Mouse (Mus musculus) CD4-positive helper T cell, adult 2 months (primary cell): Measurements from ENCODE around the gene Atrx.

ENCODE experiments used
- DNase-seq: peaks from one replicate; pipeline ENCODE4 v3.0.0-alpha.2; 2012; ENCODE audit warnings: low read depth, missing footprints, low spot score

Atrx gene

GRCm38 (mm10) chrX:105767932-105768331 is 161.3 kb downstream of the Atrx start:
- no peak for DNase-seq

GRCm38 (mm10) chrX:105767177-105767764 is 161.9 kb downstream of the Atrx start:
- no peak for DNase-seq

DNA sequence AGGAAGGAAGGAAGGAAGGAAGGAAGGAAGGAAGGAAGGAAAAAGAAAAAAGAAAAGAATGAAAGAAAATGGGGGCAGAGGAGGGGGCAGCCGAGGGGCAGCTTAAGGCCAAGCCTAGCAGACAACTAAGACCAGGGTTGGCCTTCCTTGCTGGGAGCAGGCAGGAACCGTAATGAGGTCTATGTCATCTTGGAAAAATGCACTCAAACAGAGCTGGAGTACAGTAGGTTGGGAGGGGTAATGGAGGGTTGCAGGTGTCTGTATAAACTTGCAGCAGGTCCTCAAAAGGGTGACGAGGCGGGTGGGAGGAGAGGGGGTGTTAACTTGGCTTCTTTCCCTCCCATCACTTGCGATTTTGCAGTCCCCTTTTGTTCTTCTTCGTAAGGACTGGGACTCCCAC is 163.2 kb downstream of the Atrx start:
- DNase-seq, result no peak

- DNase-seq, result no peak
These were observed 164.0 kb downstream of the Atrx start for GRCm38 (mm10) chrX:105765005-105765706.

GRCm38 (mm10) chrX:105764162-105765004 is 164.8 kb downstream of the Atrx start, which contains the start of gene Fgf16:
TSS of gene Fgf16 (plus strand) at chrX:105764279.
- DNase-seq, result peak; percentile 11

GRCm38 (mm10) chrX:105763612-105764011 is 165.6 kb downstream of the Atrx start:
- DNase-seq, result peak; percentile 9

GRCm38 (mm10) chrX:105762847-105763527 is 166.2 kb downstream of the Atrx start:
- DNase-seq, result no peak
